Mouse (Mus musculus): Measurements from ENCODE around the gene Evc. TPM values are rescaled to one million over a fixed set of nuclear protein-coding genes. Genes with fewer than 3 reads are reported as not detected.

Evc gene
- polyA plus RNA-seq, 1 experiment from 2014 or later: 7.4 TPM

- Histone ChIP-seq H3K4me1 (replicated peaks) (no peaks in the 10 kb centered on the region), H3K4me2 (replicated peaks) (no peak overlapping the region), H3K36me3 (peaks cover 3% of the 10 kb centered on the region; the same call in 1 of the 2 replicates), H3K4me3 (replicated peaks) (no peak overlapping the region), H3K27ac (no peak overlapping the region), H3K27me3 (no peaks in the 10 kb centered on the region), H3K9me3 (no peaks in the 10 kb centered on the region), H3K9ac (replicated peaks) (no peak overlapping the region)
- ATAC-seq: peak; percentile 57; the same call in 1 of the 2 replicates
- WGBS: 26% methylated on average over 7 of the region's 7 CpGs
These were observed 38.3 kb downstream of the Evc start for GRCm38 (mm10) chr5:37298370-37298769.

- Histone ChIP-seq H3K36me3 (peaks cover 12% of the 10 kb centered on the region), H3K4me1 (replicated peaks) (no peaks in the 10 kb centered on the region), H3K9ac (replicated peaks) (no peak overlapping the region), H3K9me3 (no peaks in the 10 kb centered on the region), H3K4me2 (replicated peaks) (no peak overlapping the region), H3K27ac (no peak overlapping the region), H3K4me3 (replicated peaks) (no peak overlapping the region), H3K27me3 (no peaks in the 10 kb centered on the region)
- WGBS: 80% methylated on average over 10 of the region's 10 CpGs
- ATAC-seq: no peak
These were observed 40.0 kb downstream of the Evc start for GRCm38 (mm10) chr5:37296717-37297116.

GRCm38 (mm10) chr5:37290983-37291382, 45.7 kb downstream of the Evc start:
- Histone ChIP-seq H3K4me2 (replicated peaks) (no peak overlapping the region), H3K27me3 (no peaks in the 10 kb centered on the region), H3K9ac (replicated peaks) (no peak overlapping the region), H3K4me1 (replicated peaks) (no peaks in the 10 kb centered on the region), H3K4me3 (replicated peaks) (no peak overlapping the region), H3K9me3 (no peaks in the 10 kb centered on the region), H3K36me3 (peaks cover 64% of the 10 kb centered on the region), H3K27ac (no peak overlapping the region)
- no peak for ATAC-seq
- 82% methylated on average over 9 of the region's 9 CpGs for WGBS

- no peaks in the 10 kb centered on the region for H3K27me3 ChIP-seq
- no peak overlapping the region for H3K4me3 ChIP-seq (replicated peaks)
- H3K4me2 ChIP-seq (replicated peaks): no peak overlapping the region
- peak; percentile 44 for ATAC-seq
- no peak overlapping the region for H3K9ac ChIP-seq (replicated peaks)
- H3K4me1 ChIP-seq (replicated peaks): no peaks in the 10 kb centered on the region
- H3K27ac ChIP-seq: peak overlapping the region; percentile 2; the same call in 1 of the 2 replicates
- no peaks in the 10 kb centered on the region for H3K9me3 ChIP-seq
- H3K36me3 ChIP-seq: peaks cover 80% of the 10 kb centered on the region
- WGBS: 15% methylated on average over 3 of the region's 3 CpGs
These were observed 47.5 kb downstream of the Evc start for GRCm38 (mm10) chr5:37289236-37289635.

GRCm38 (mm10) chr5:37288374-37288773, 48.3 kb downstream of the Evc start:
- Histone ChIP-seq H3K27me3 (no peaks in the 10 kb centered on the region), H3K4me3 (replicated peaks) (no peak overlapping the region), H3K36me3 (peaks cover 88% of the 10 kb centered on the region), H3K4me1 (replicated peaks) (no peaks in the 10 kb centered on the region), H3K9me3 (no peaks in the 10 kb centered on the region), H3K9ac (replicated peaks) (no peak overlapping the region), H3K27ac (0 out of 2 replicates have a peak overlapping the region, but pooled peaks have one; percentile 35), H3K4me2 (replicated peaks) (no peak overlapping the region)
- 80% methylated on average over 3 of the region's 3 CpGs for WGBS
- ATAC-seq: peak; percentile 57

- no peak overlapping the region for H3K4me2 ChIP-seq (replicated peaks)
- no peak overlapping the region for H3K4me3 ChIP-seq (replicated peaks)
- no peak overlapping the region for H3K27ac ChIP-seq
- no peak overlapping the region for H3K9ac ChIP-seq (replicated peaks)
- H3K36me3 ChIP-seq: peaks cover 96% of the 10 kb centered on the region
- 96% methylated on average over 11 of the region's 11 CpGs for WGBS
- no peaks in the 10 kb centered on the region for H3K27me3 ChIP-seq
- no peaks in the 10 kb centered on the region for H3K4me1 ChIP-seq (replicated peaks)
- H3K9me3 ChIP-seq: no peaks in the 10 kb centered on the region
- no peak for ATAC-seq
These were observed 55.7 kb downstream of the Evc start for GRCm38 (mm10) chr5:37281021-37281420.

GRCm38 (mm10) chr5:37263816-37264215, 72.9 kb downstream of the Evc start:
- Histone ChIP-seq H3K27ac (no peak overlapping the region), H3K4me3 (replicated peaks) (no peak overlapping the region), H3K4me2 (replicated peaks) (no peak overlapping the region), H3K36me3 (peaks cover 36% of the 10 kb centered on the region), H3K4me1 (replicated peaks) (peaks cover 47% of the 10 kb centered on the region), H3K9me3 (no peaks in the 10 kb centered on the region), H3K27me3 (no peaks in the 10 kb centered on the region), H3K9ac (replicated peaks) (no peak overlapping the region)
- no peak for ATAC-seq
- WGBS: 74% methylated on average over 6 of the region's 6 CpGs

- Histone ChIP-seq H3K36me3 (peaks cover 18% of the 10 kb centered on the region), H3K27me3 (no peaks in the 10 kb centered on the region), H3K9me3 (no peaks in the 10 kb centered on the region), H3K4me1 (replicated peaks) (peaks cover 67% of the 10 kb centered on the region), H3K9ac (replicated peaks) (0 out of 2 replicates have a peak overlapping the region, but pooled peaks have one; percentile 3), H3K27ac (no peak overlapping the region), H3K4me3 (replicated peaks) (no peak overlapping the region), H3K4me2 (replicated peaks) (no peak overlapping the region)
- WGBS: 48% methylated on average over 5 of the region's 5 CpGs
- peak; percentile 62 for ATAC-seq
These were observed 75.0 kb downstream of the Evc start for GRCm38 (mm10) chr5:37261734-37262133.

- no peaks in the 10 kb centered on the region for H3K27me3 ChIP-seq
- no peak for ATAC-seq
- no peak overlapping the region for H3K9ac ChIP-seq (replicated peaks)
- no peak overlapping the region for H3K4me3 ChIP-seq (replicated peaks)
- H3K9me3 ChIP-seq: no peaks in the 10 kb centered on the region
- peaks cover 86% of the 10 kb centered on the region for H3K4me1 ChIP-seq (replicated peaks)
- H3K36me3 ChIP-seq: peaks cover 10% of the 10 kb centered on the region
- no peak overlapping the region for H3K4me2 ChIP-seq (replicated peaks)
- 0 out of 2 replicates have a peak overlapping the region, but pooled peaks have one; percentile 28 for H3K27ac ChIP-seq
- WGBS: 58% methylated on average over 5 of the region's 5 CpGs
These were observed 79.5 kb downstream of the Evc start for GRCm38 (mm10) chr5:37257243-37257642.

- H3K4me1 ChIP-seq (replicated peaks): peaks cover 87% of the 10 kb centered on the region
- no peak overlapping the region for H3K27ac ChIP-seq
- H3K9ac ChIP-seq (replicated peaks): no peak overlapping the region
- peaks cover 14% of the 10 kb centered on the region for H3K36me3 ChIP-seq
- H3K4me3 ChIP-seq (replicated peaks): no peak overlapping the region
- no peaks in the 10 kb centered on the region for H3K27me3 ChIP-seq
- H3K9me3 ChIP-seq: no peaks in the 10 kb centered on the region
- 66% methylated on average over 7 of the region's 7 CpGs for WGBS
- no peak overlapping the region for H3K4me2 ChIP-seq (replicated peaks)
- ATAC-seq: no peak
These were observed 79.9 kb downstream of the Evc start for GRCm38 (mm10) chr5:37256823-37257222.

GRCm38 (mm10) chr5:37254523-37254922, 82.2 kb downstream of the Evc start:
- Histone ChIP-seq H3K4me3 (replicated peaks) (no peak overlapping the region), H3K9me3 (no peaks in the 10 kb centered on the region), H3K27ac (no peak overlapping the region), H3K4me2 (replicated peaks) (no peak overlapping the region), H3K4me1 (replicated peaks) (peaks cover 89% of the 10 kb centered on the region), H3K36me3 (peaks cover 14% of the 10 kb centered on the region), H3K27me3 (no peaks in the 10 kb centered on the region), H3K9ac (replicated peaks) (no peak overlapping the region)
- 88% methylated on average over 4 of the region's 4 CpGs for WGBS
- ATAC-seq: 0 out of 2 replicates have a peak, but pooled peaks have one; percentile 9

GRCm38 (mm10) chr5:37252101-37252804, 84.4 kb downstream of the Evc start:
- no peak overlapping the region for H3K4me3 ChIP-seq (replicated peaks)
- no peak overlapping the region for H3K4me2 ChIP-seq (replicated peaks)
- ATAC-seq: no peak
- H3K9ac ChIP-seq (replicated peaks): no peak overlapping the region
- H3K9me3 ChIP-seq: no peaks in the 10 kb centered on the region
- no peaks in the 10 kb centered on the region for H3K27me3 ChIP-seq
- H3K27ac ChIP-seq: no peak overlapping the region
- 87% methylated on average over 9 of the region's 9 CpGs for WGBS
- H3K36me3 ChIP-seq: peaks cover 14% of the 10 kb centered on the region
- peaks cover 90% of the 10 kb centered on the region for H3K4me1 ChIP-seq (replicated peaks)
